Mouse (Mus musculus) cerebellum, postnatal 4 days (tissue): ENCODE measurements around the gene Krtap24-1.

Experiments
- DNase-seq, 2 experiments: peaks; one replicate each; pipeline ENCODE4 v3.0.0; 2022; ENCODE audit warnings: low spot score in 2 of 2, mixed read lengths in 1 of 2

Krtap24-1 gene

GRCm38 (mm10) chr16:88563045-88563913 lies 48.8 kb downstream of the Krtap24-1 start, which contains the start of gene Cldn8:
TSS of gene Cldn8 (minus strand) at chr16:88563183.
- DNase-seq = no peak

DNA sequence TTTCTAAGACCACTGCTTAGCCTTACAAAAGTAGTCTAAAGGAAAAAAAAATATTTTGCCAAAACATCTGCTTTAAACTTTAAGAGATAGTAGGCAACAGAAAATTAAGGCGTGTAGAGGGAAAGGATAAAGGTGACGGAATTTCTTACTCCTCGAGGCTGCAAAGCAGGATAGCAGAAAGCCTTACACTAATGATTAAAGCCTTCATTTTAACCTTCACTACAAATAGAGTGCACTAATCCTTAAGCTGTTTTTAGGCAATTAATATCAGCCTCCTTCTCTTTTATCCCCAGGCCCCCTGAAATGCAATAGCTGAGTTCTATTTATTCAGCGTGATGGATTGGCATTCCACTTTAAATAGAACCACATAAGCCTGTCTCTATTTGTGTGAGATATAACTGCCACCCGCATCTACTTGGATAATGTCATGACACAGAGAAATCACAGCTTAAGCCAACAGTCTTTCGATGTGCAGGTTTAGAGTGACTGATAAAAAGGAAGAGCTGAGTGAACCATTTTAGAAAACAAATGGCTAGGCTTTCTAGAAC lies 50.4 kb downstream of the Krtap24-1 start:
- DNase-seq = no peak
